Mouse (Mus musculus): ENCODE data around the gene Slc29a2.
A peak's percentile ranks its signal among the peaks of the same experiment; 100 is the strongest.
"Not testable (repeated sequence)": the region's sequence is repeated elsewhere in the genome, so short reads cannot be mapped to it uniquely, and the experiment has no call there.

The Slc29a2 gene

GRCm38 (mm10) chr19:5023621-5024479, at the start of gene Slc29a2:
Slc29a2 (plus strand) TSS chr19:5023860.
- peak; percentile 84 for DNase-seq (ENCODE audit: low spot score)

GRCm38 (mm10) chr19:4981767-4982166, 41.9 kb upstream of the Slc29a2 start:
- DNase-seq (ENCODE audit: low spot score), result peak; percentile 53

DNA sequence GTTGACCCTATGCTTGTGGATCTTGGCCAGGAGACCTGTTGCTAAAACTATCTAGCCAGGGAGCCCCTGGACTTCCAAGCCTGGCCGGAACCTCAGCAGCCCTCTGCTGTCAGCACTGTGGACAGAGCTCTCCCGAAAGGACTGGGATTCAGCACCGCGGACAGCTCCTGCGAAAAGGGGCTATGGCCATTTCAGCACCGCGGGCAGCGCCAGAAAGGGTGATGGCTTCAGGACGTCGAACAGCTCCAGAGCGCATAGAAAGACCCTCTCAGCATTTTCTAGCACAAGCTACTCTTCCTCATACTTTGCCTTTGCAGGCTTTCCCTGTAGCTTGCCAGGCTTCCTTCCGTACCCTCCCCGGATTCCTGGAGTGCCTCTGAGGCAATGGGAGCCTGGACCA, 34.6 kb upstream of the Slc29a2 start:
- DNase-seq (ENCODE audit: low spot score), result peak; percentile 46

- no peak for DNase-seq (ENCODE audit: low spot score)
Measured at GRCm38 (mm10) chr19:4989434-4990255, 34.0 kb upstream of the Slc29a2 start.

- DNase-seq (ENCODE audit: low spot score), result no peak
Measured at GRCm38 (mm10) chr19:4990256-4990625, 33.4 kb upstream of the Slc29a2 start, which contains the start of gene Npas4. Npas4 (minus strand) TSS chr19:4990316.

DNA sequence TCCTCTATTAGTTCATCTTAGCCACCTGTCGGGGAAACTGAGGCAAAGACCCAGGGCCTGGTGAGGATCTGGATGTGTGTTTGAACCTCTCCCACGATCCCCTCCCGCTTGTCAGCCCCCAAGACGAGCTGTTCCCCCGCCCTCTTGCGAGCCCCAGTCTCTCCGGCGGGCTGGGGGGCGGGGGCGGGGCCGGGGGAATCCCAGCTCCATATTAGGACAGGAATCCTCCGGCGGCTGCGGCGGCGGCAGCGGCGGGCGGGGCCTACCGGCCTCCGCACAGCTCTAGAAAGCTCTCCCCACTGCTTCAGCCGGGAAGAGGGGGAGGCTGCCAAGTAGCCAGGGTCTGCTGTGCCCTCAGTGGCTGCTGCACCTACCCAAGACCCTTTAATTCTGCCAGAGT, 32.9 kb upstream of the Slc29a2 start:
- no peak for DNase-seq (ENCODE audit: low spot score)

DNA sequence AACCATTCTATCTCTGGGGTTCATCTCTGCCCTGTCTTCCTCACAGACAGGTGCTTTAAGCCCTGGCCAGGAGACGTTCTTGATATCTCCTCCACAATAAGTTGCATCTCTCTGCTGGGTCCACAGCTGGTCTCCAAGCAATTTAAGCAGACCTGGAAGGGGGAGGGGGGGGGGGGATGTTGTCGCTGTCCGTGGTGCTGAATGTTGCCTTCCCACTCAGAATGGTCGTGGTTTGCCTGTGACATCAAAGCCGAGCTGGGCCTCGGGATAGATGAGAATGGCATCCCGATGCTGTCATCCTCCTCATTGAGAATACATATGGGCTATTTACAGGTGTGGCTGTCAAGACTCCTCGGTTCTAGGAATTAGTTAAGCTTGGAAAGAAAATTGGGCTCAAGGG, 31.3 kb upstream of the Slc29a2 start:
- no peak for DNase-seq (ENCODE audit: low spot score)

GRCm38 (mm10) chr19:4992904-4993303, 30.8 kb upstream of the Slc29a2 start:
- peak; percentile 22 for DNase-seq (ENCODE audit: low spot score)

GRCm38 (mm10) chr19:4994043-4994442, 29.6 kb upstream of the Slc29a2 start:
- DNase-seq (ENCODE audit: low spot score), result no peak

GRCm38 (mm10) chr19:4999445-5000140, 24.1 kb upstream of the Slc29a2 start:
- DNase-seq (ENCODE audit: low spot score), result no peak

GRCm38 (mm10) chr19:5001666-5002406, 21.8 kb upstream of the Slc29a2 start:
- DNase-seq (ENCODE audit: low spot score), result peak; percentile 92

GRCm38 (mm10) chr19:5003644-5004043, 20.0 kb upstream of the Slc29a2 start:
- not testable (repeated sequence) for DNase-seq (ENCODE audit: low spot score)

GRCm38 (mm10) chr19:5004925-5005324, 18.7 kb upstream of the Slc29a2 start:
- DNase-seq (ENCODE audit: low spot score), result no peak

GRCm38 (mm10) chr19:5013138-5013537, 10.5 kb upstream of the Slc29a2 start:
- no peak for DNase-seq (ENCODE audit: low spot score)

- DNase-seq (ENCODE audit: low spot score), result peak; percentile 35
Measured at GRCm38 (mm10) chr19:5014961-5015398, 8.7 kb upstream of the Slc29a2 start.

DNA sequence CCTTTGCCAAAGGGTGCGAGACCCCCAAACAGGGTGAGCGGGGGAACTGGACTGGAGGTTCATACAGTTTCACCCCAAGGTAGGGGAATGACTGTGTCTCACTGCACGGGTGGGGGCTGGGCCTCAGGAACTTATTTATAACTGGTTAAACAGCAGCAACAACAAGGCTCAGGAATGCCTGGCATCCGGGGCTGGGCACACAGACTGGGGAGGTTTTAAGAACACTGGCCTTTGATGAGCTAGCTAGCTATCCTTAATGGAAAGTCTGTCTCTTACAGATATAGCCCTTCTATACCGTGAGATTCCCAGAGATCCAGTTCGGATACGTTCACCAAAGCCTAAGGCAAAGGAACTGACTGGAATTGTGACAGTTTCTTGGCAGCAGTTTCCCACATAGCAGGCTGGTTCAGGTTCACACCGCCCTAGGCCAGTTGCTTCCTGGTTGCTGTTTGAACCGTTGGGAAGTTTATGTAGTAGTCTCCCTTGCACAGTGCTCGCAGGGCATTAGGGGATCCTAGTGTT, 7.4 kb upstream of the Slc29a2 start:
- DNase-seq (ENCODE audit: low spot score), result no peak

- peak; percentile 75 for DNase-seq (ENCODE audit: low spot score)
Measured at GRCm38 (mm10) chr19:5016782-5017181, 6.9 kb upstream of the Slc29a2 start.

DNA sequence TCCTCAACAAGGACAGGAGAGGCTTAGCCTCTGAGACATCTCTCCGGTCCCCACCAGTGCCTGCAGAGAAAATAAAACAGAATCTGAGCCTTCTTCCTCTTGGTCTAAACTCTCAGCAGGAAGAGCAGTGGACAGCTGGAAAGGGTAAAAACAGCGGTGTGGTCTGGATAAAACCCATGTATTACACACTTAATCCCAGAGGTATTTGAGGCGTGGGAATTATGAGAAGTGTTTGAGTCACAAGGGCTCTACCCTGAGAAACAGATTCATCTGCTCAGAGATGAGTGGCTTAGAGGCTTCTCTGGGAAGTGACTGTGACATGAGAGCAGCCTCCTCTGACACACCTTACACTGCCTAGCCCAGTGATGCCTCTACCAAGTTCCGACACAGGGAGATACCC, 6.0 kb upstream of the Slc29a2 start:
- DNase-seq (ENCODE audit: low spot score), result no peak

DNA sequence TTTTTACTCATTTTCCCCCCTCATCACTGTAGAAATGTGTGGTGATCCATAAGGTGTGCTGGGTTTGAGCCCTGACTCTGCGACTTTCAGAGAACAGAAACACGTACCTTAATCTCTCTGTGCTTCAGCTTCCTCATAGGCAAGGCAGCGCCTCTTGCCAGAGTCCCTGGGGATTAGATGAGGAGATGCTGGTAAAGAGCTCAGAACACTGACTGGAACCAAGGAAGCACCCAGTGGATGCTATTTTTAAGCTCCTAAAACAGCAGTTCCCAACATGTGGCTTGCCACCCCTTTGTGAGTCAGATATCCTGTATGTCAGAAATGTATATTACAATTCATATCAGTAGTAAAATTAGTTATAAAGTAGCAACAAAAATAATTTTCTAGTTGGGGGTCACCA, 5.5 kb upstream of the Slc29a2 start:
- DNase-seq (ENCODE audit: low spot score), result no peak

DNA sequence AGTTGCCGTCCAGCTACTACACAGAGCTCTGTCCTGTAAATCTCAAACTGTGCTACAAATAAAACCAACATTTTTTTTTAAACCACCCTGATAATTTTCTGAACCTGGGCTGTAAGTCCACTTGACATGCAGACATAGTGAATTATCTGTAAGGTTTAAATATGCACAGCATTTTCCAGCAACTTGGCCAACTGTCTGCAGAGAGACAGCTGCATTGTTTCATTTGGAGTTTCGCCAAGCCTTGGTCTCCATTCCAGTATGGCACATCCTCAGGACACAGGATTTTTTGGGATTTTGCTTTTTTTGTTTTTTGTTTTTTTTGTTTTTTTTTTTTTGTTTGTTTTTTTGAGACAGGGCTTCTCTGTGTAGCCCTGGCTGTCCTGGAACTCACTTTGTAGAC, 2.2 kb upstream of the Slc29a2 start:
- DNase-seq (ENCODE audit: low spot score), result no peak

DNA sequence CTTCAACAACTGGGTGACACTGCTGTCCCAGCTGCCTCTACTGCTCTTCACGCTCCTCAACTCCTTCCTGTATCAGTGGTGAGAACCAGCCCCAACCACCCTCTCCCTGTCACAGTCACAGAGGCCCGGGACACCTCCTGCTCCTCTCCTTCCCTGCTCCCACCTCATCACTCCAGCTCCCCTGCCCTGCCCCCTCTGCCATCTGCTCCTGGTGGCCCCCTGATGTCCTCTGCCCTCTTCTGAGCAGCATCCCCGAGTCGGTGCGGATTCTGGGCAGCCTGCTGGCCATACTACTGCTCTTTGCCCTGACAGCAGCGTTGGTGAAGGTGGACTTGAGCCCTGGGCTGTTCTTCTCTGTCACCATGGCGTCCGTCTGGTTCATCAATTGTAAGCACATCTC, 2.5 kb downstream of the Slc29a2 start:
- DNase-seq (ENCODE audit: low spot score), result no peak

Measured in T-cell, adult 2 months (primary cell).